Mouse (Mus musculus): ENCODE measurements around the gene Tbpl2.
A peak's percentile ranks its signal among the peaks of the same experiment; 100 is the strongest.

Gene Tbpl2

GRCm38 (mm10) chr2:24096495-24096894 is at the start of gene Tbpl2:
Tbpl2 (minus strand) TSS chr2:24096595.
- no peak for DNase-seq

- DNase-seq: no peak
Measured at GRCm38 (mm10) chr2:24134373-24134772, 38.0 kb upstream of the Tbpl2 start.

- no peak for DNase-seq
Measured at GRCm38 (mm10) chr2:24109085-24109484, 12.7 kb upstream of the Tbpl2 start.

- DNase-seq: no peak
Measured at GRCm38 (mm10) chr2:24103619-24104289, 7.4 kb upstream of the Tbpl2 start.

- DNase-seq: no peak
Measured at GRCm38 (mm10) chr2:24090921-24091320, 5.5 kb downstream of the Tbpl2 start.

GRCm38 (mm10) chr2:24050459-24050858 is 45.9 kb downstream of the Tbpl2 start:
- DNase-seq: no peak

- DNase-seq: no peak
Measured at GRCm38 (mm10) chr2:24049344-24049990, 46.9 kb downstream of the Tbpl2 start, which contains the start of gene Hnmt. Hnmt (minus strand) TSS chr2:24049394.

- DNase-seq: peak; percentile 50
Measured at GRCm38 (mm10) chr2:24048480-24049097, 47.8 kb downstream of the Tbpl2 start.

GRCm38 (mm10) chr2:24047551-24048479 is 48.6 kb downstream of the Tbpl2 start:
- DNase-seq: no peak

GRCm38 (mm10) chr2:24042901-24043300 is 53.5 kb downstream of the Tbpl2 start:
- DNase-seq: no peak

GRCm38 (mm10) chr2:24040531-24040930 is 55.9 kb downstream of the Tbpl2 start:
- DNase-seq: no peak

Measured in lung, postnatal 10 days (tissue).